Mouse (Mus musculus): ENCODE results near the gene Rimklb. TPM values are rescaled to one million over a fixed set of nuclear protein-coding genes. Genes with fewer than 3 reads are reported as not detected.
A peak's percentile ranks its signal among the peaks of the same experiment; 100 is the strongest.

The Rimklb gene
- polyA plus RNA-seq, 1 experiment, result 0.27 TPM

DNA sequence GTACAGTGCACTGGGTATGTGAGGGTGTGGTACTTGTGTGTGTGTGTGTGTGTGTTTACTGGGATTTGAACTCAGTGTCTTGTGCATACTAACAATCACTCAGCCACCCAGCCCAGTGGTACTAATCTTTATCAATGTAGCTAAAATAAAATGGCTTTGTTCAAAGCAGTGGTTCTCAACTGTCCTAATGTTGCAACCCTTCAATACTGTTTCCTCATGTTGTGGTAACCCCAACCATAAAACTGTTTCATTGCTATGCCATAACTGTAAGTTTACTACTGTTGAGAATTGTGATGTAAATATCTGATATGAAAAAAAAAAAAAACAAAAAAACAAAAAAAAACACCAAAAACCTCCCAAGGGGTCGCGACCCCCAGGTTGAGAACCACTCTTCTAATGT, 63.3 kb downstream of the Rimklb start:
- TF ChIP-seq POLR2A (IDR thresholded peaks at IDR 0.05; ENCODE audit: low read depth, low read length) (no peak), CTCF (conservative IDR thresholded peaks at IDR 0.05; ENCODE audit: insufficient read depth, insufficient read length, low read depth, low read length) (no peak)
- DNase-seq, result no peak
- H3K4me3 ChIP-seq (ENCODE audit: insufficient read depth, low read depth, low read length), result no peak overlapping the region
- H3K27ac ChIP-seq (ENCODE audit: insufficient read depth, low read depth, low read length), result no peak overlapping the region
- no peaks in the 10 kb centered on the region for H3K36me3 ChIP-seq (ENCODE audit: control insufficient read depth, insufficient read depth, low read length)
- no peaks in the 10 kb centered on the region for H3K27me3 ChIP-seq (replicated peaks; ENCODE audit: control insufficient read depth, insufficient read depth, low read length)
- H3K4me1 ChIP-seq (ENCODE audit: control insufficient read depth, insufficient read depth, low read length), result no peaks in the 10 kb centered on the region
- 95% methylated on average over 2 of the region's 2 CpGs for WGBS

DNA sequence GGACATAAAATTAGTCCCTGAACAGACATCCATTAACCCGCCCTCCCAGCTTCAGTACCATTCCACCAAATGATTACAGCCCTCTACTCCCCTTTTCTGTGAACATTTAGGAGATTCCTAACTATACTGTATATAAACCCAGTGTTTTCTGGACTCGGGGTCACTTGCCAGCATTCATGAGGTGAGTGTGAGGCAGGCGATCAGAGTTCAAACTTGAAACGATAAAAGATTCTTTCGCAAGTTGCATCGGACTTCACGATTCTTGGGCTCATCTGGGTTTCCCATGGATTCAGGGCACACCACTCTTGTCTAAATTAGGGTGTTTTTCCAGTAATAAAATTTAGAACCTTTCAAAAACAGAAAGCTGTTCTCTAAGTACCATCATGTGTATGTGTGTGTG, 71.1 kb downstream of the Rimklb start:
- 35% methylated on average over 7 of the region's 7 CpGs for WGBS
- Histone ChIP-seq H3K4me1 (ENCODE audit: control insufficient read depth, insufficient read depth, low read length) (no peaks in the 10 kb centered on the region), H3K36me3 (ENCODE audit: control insufficient read depth, insufficient read depth, low read length) (no peaks in the 10 kb centered on the region), H3K27ac (ENCODE audit: insufficient read depth, low read depth, low read length) (no peak overlapping the region), H3K27me3 (replicated peaks; ENCODE audit: control insufficient read depth, insufficient read depth, low read length) (no peaks in the 10 kb centered on the region), H3K4me3 (ENCODE audit: insufficient read depth, low read depth, low read length) (no peak overlapping the region)
- DNase-seq, result no peak
- no peak for TF ChIP-seq POLR2A (IDR thresholded peaks at IDR 0.05; ENCODE audit: low read depth, low read length)
- no peak for TF ChIP-seq CTCF (conservative IDR thresholded peaks at IDR 0.05; ENCODE audit: insufficient read depth, insufficient read length, low read depth, low read length)

DNA sequence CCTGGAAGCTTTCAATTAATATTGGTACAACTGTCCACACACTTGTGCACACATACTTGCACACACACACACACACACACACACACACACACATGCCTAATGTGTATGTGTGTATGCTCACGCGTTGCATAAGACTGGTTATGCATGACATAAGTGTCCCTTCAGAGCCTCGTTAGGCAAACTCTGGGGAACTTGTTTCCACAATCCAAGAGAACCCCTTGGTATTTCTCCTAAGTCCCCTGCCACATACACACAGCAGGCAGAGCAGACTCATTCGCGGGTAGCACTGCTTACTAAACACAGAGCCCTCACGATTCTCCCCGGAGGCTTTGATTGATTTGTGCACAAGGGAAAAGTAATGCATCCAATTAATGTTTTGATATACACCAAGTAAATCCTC, 81.5 kb downstream of the Rimklb start:
- no peaks in the 10 kb centered on the region for H3K27me3 ChIP-seq (replicated peaks; ENCODE audit: control insufficient read depth, insufficient read depth, low read length)
- no peaks in the 10 kb centered on the region for H3K36me3 ChIP-seq (ENCODE audit: control insufficient read depth, insufficient read depth, low read length)
- TF ChIP-seq POLR2A (IDR thresholded peaks at IDR 0.05; ENCODE audit: low read depth, low read length), result no peak
- no peak for TF ChIP-seq CTCF (conservative IDR thresholded peaks at IDR 0.05; ENCODE audit: insufficient read depth, insufficient read length, low read depth, low read length)
- H3K4me3 ChIP-seq (ENCODE audit: insufficient read depth, low read depth, low read length), result no peak overlapping the region
- no peaks in the 10 kb centered on the region for H3K4me1 ChIP-seq (ENCODE audit: control insufficient read depth, insufficient read depth, low read length)
- 71% methylated on average over 7 of the region's 7 CpGs for WGBS
- no peak overlapping the region for H3K27ac ChIP-seq (ENCODE audit: insufficient read depth, low read depth, low read length)
- DNase-seq, result no peak

DNA sequence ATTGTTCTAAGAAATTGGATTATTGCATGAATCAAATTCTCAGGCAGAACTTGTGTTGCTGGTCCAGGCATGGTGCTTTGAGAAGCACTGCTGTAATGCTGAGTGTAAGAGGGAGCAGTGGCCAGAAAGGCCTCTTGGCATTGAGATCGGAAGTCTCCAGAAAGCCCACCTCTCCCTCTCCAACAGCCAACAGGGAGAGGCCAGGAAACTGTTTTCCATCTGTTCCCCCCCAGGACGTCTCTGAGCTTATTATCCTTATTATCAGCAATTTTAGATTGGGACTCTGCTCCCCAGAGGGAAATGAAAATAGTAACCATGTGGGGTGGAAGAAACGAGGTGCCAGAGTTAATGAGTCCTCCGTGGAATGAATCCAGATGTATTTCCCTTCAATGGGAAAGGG, 82.2 kb downstream of the Rimklb start:
- Histone ChIP-seq H3K27me3 (replicated peaks; ENCODE audit: control insufficient read depth, insufficient read depth, low read length) (no peaks in the 10 kb centered on the region), H3K4me1 (ENCODE audit: control insufficient read depth, insufficient read depth, low read length) (no peaks in the 10 kb centered on the region), H3K4me3 (ENCODE audit: insufficient read depth, low read depth, low read length) (no peak overlapping the region), H3K27ac (ENCODE audit: insufficient read depth, low read depth, low read length) (no peak overlapping the region), H3K36me3 (ENCODE audit: control insufficient read depth, insufficient read depth, low read length) (no peaks in the 10 kb centered on the region)
- TF ChIP-seq CTCF (conservative IDR thresholded peaks at IDR 0.05; ENCODE audit: insufficient read depth, insufficient read length, low read depth, low read length) (no peak), POLR2A (IDR thresholded peaks at IDR 0.05; ENCODE audit: low read depth, low read length) (no peak)
- WGBS, result 57% methylated on average over 4 of the region's 4 CpGs
- DNase-seq, result no peak

DNA sequence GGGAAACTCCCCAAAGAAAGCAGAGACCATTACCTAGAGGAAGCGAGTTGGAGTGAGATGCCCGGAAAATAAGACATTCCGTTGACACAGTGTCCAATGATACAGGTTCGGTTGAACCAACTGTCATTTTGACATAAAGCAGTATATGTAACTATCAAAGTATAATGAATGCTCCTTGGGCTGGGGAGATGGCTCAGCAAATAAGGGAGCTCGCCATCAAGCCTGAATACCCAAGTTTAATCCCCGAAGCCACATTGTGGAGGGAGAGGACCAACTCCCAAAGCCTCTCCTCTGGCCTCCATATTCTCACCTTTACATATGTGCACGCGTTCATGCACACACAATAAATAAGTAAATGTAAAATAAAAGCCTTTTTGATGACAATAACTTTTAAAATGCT, 87.3 kb downstream of the Rimklb start:
- Histone ChIP-seq H3K36me3 (ENCODE audit: control insufficient read depth, insufficient read depth, low read length) (no peaks in the 10 kb centered on the region), H3K4me1 (ENCODE audit: control insufficient read depth, insufficient read depth, low read length) (no peaks in the 10 kb centered on the region), H3K27ac (ENCODE audit: insufficient read depth, low read depth, low read length) (no peak overlapping the region), H3K27me3 (replicated peaks; ENCODE audit: control insufficient read depth, insufficient read depth, low read length) (no peaks in the 10 kb centered on the region), H3K4me3 (ENCODE audit: insufficient read depth, low read depth, low read length) (no peak overlapping the region)
- no peak for DNase-seq
- WGBS, result 90% methylated on average over 8 of the region's 8 CpGs
- TF ChIP-seq POLR2A (IDR thresholded peaks at IDR 0.05; ENCODE audit: low read depth, low read length) (no peak), CTCF (conservative IDR thresholded peaks at IDR 0.05; ENCODE audit: insufficient read depth, insufficient read length, low read depth, low read length) (no peak)

DNA sequence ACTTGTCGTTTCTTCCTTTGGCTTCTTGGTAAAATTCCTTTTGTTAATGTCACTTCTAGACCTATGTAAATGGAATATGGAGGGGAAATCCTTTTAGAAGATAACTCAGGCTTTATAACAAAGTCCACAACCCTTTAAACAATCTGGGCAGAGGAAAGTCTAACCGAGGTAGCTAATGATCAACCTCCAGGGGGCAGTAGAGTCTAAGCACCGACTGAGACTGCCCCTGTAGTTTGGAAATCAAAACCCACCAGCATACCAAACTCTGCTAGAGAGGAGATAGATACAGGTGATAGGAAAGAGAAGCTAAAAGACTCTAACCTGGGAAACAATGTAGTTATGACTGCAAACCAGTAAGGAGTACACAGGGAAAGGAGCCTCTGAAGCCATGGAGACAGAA, 96.3 kb downstream of the Rimklb start:
- 13% methylated on average over 3 of the region's 3 CpGs for WGBS
- no peak for TF ChIP-seq POLR2A (IDR thresholded peaks at IDR 0.05; ENCODE audit: low read depth, low read length)
- TF ChIP-seq CTCF (conservative IDR thresholded peaks at IDR 0.05; ENCODE audit: insufficient read depth, insufficient read length, low read depth, low read length), result peak; percentile 59
- DNase-seq, result peak; percentile 39

DNA sequence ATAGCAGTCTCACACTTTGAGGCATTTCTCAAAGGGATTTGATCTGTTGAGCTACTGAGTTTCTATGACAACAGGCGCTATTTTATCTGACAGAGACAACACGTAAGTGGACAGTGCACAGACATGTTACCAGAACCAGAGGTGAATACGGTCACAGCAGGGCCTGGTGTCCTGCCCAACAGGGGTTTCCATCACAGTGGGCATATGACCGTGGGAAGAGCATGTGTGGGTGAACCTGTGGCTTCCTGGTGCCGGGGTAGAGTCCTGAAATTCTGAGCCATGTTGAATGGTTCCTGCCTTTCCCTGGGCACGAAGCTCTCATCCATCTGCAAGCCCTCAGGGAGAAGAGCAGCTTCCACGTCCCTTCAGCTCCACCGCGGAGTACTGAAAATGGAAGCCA, 98.3 kb downstream of the Rimklb start:
- no peak overlapping the region for H3K27ac ChIP-seq (ENCODE audit: insufficient read depth, low read depth, low read length)

More for the DNA sequence above, 96.3 kb downstream of the Rimklb start:
- no peaks in the 10 kb centered on the region for H3K4me1 ChIP-seq (ENCODE audit: control insufficient read depth, insufficient read depth, low read length)
- no peaks in the 10 kb centered on the region for H3K27me3 ChIP-seq (replicated peaks; ENCODE audit: control insufficient read depth, insufficient read depth, low read length)
- H3K27ac ChIP-seq (ENCODE audit: insufficient read depth, low read depth, low read length), result no peak overlapping the region
- no peaks in the 10 kb centered on the region for H3K36me3 ChIP-seq (ENCODE audit: control insufficient read depth, insufficient read depth, low read length)
- no peak overlapping the region for H3K4me3 ChIP-seq (ENCODE audit: insufficient read depth, low read depth, low read length)

More for the DNA sequence above, 98.3 kb downstream of the Rimklb start:
- 81% methylated on average over 9 of the region's 9 CpGs for WGBS
- H3K27me3 ChIP-seq (replicated peaks; ENCODE audit: control insufficient read depth, insufficient read depth, low read length), result no peaks in the 10 kb centered on the region
- H3K4me1 ChIP-seq (ENCODE audit: control insufficient read depth, insufficient read depth, low read length), result no peaks in the 10 kb centered on the region
- no peak overlapping the region for H3K4me3 ChIP-seq (ENCODE audit: insufficient read depth, low read depth, low read length)
- H3K36me3 ChIP-seq (ENCODE audit: control insufficient read depth, insufficient read depth, low read length), result no peaks in the 10 kb centered on the region
- DNase-seq, result no peak
- no peak for TF ChIP-seq POLR2A (IDR thresholded peaks at IDR 0.05; ENCODE audit: low read depth, low read length)
- TF ChIP-seq CTCF (conservative IDR thresholded peaks at IDR 0.05; ENCODE audit: insufficient read depth, insufficient read length, low read depth, low read length), result no peak

Other genes with a start within 250 kb of the Rimklb start
- 0.08 TPM in 1 of 2 replicates, not detected in the other for gene Klrg1, start 215.9 kb downstream of the Rimklb start, polyA plus RNA-seq (2012; rRNA removed)
- 94.4 and 107 TPM in 2 replicates for gene M6pr, start 190.0 kb downstream of the Rimklb start, polyA plus RNA-seq (2012; rRNA removed)
- 27.4 and 39.1 TPM in 2 replicates for gene Phc1, start 158.2 kb downstream of the Rimklb start, polyA plus RNA-seq (2012; rRNA removed)
- 16.8 and 20.5 TPM in 2 replicates for gene Mfap5, start 7.1 kb upstream of the Rimklb start, polyA plus RNA-seq (2012; rRNA removed)
- gene Aicda, start 55.0 kb upstream of the Rimklb start, polyA plus RNA-seq (2012; rRNA removed), result not detected in 2 replicates
- 11.3 and 15.2 TPM in 2 replicates for gene Apobec1, start 103.7 kb upstream of the Rimklb start, polyA plus RNA-seq (2012; rRNA removed)
- gene Gdf3, start 111.3 kb upstream of the Rimklb start, polyA plus RNA-seq (2012; rRNA removed), result not detected in 2 replicates
- not detected in 2 replicates for gene Dppa3, start 127.6 kb upstream of the Rimklb start, polyA plus RNA-seq (2012; rRNA removed)
- gene Nanog, start 208.7 kb upstream of the Rimklb start, polyA plus RNA-seq (2012; rRNA removed), result 0.06 TPM in 1 of 2 replicates, not detected in the other